Mouse (Mus musculus) embryonic fibroblast, embryonic 13.5 days (primary cell): ENCODE measurements around the gene Rptor.

Source experiments
- CTCF ChIP-seq: IDR thresholded peaks from 2 replicates; pipeline ENCODE4 v1.5.1; 2011; ENCODE audit warnings: mild to moderate bottlenecking, control low read depth, low read length, moderate library complexity, borderline replicate concordance; ENCODE audit not compliant: insufficient read depth
- POLR2A ChIP-seq: IDR thresholded peaks from 2 replicates; pipeline ENCODE4 v1.6.1; 2011; ENCODE audit warnings: low read depth, mild to moderate bottlenecking, control low read depth, low read length, moderate library complexity

DNA sequence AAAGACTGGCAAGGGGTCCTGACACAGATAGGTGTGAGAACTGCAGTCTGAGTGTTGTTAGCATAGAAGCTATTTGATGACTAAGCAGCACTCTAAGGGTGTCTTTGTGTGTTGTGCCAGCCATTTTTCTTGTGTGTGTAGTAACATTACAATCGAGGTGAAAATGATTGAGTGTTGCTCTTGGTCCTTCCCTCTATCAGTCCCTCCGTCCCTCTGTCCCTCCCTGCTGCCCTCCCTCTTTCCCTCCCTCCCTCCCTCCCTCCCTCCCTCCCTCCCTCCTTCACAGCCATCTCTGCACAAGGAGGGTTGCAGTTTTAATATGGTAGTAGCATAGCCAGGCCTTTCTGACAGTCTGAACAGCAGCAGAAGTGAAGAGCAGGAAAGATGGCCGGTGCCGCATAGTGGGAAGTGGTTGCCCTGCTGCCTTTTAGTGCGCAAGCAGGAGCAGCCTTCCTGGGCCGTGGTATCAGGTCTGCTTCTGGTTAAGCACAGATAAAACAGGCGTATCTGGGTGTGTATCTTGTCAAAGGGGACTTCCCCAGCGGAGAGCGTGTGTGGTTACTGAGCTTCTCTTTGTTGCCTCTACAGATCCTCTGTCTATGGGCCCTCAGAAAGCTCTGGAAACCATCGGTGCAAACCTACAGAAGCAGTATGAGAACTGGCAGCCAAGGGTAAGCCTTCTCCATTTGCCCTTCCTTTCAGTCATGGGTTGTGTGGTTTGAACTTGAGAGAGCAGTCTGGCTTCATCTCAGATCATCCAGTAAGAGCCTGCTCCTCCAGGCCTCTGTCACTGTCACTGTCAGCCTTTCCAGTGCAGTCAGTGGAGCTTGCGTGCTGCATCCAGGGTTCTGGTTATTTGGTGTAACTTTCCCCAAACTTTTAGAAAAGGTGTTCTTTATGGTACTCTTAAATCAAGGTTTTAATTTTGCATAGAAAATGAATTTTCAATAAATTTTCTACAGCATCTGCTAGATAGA is 68.3 kb downstream of the Rptor start:
- TF ChIP-seq CTCF = no peak
- TF ChIP-seq POLR2A = no peak
